Mouse (Mus musculus) ES-Bruce4 (cell line): ENCODE measurements around the gene Ablim2. TPM values are rescaled to one million over a fixed set of nuclear protein-coding genes. Genes with fewer than 3 reads are reported as not detected.

Experiments
- H3K27ac ChIP-seq: 2 replicates; pipeline ENCODE4 v1.5.1; 2012; ENCODE audit warnings: low read length, inconsistent platforms; ENCODE audit not compliant: insufficient read depth
- H3K27me3 ChIP-seq: 2 replicates; pipeline ENCODE4 v1.6.1; 2012; ENCODE audit warnings: mild to moderate bottlenecking, low read length, inconsistent platforms; ENCODE audit not compliant: control insufficient read depth, poor library complexity, insufficient read depth, severe bottlenecking
- H3K36me3 ChIP-seq: 2 replicates; pipeline ENCODE4 v1.6.1; 2012; ENCODE audit warnings: inconsistent platforms, mild to moderate bottlenecking, low read length, moderate library complexity; ENCODE audit not compliant: control insufficient read depth, poor library complexity, insufficient read depth, severe bottlenecking
- H3K4me1 ChIP-seq: one replicate; pipeline ENCODE4 v1.8.1; 2011; ENCODE audit warnings: low read length; ENCODE audit not compliant: control insufficient read depth, insufficient read depth
- H3K4me3 ChIP-seq: 2 replicates; pipeline ENCODE4 v1.5.1; 2011; ENCODE audit warnings: low read depth, mild to moderate bottlenecking, low read length
- H3K9ac ChIP-seq: 2 replicates; pipeline ENCODE4 v1.6.1; 2012; ENCODE audit warnings: low read depth, mild to moderate bottlenecking, inconsistent platforms; ENCODE audit not compliant: poor library complexity, severe bottlenecking
- H3K9me3 ChIP-seq: replicated peaks from 2 replicates; pipeline ENCODE4 v1.6.1; 2012; ENCODE audit warnings: mild to moderate bottlenecking, low read length, inconsistent platforms; ENCODE audit not compliant: control insufficient read depth, poor library complexity, insufficient read depth, severe bottlenecking
- CTCF ChIP-seq: IDR thresholded peaks from one replicate; pipeline ENCODE4 v1.8.1; 2011; ENCODE audit warnings: low read depth, low read length
- EP300 ChIP-seq: IDR thresholded peaks from 2 replicates; pipeline ENCODE4 v1.6.1; 2011; ENCODE audit warnings: low read depth, low read length; ENCODE audit not compliant: insufficient read depth
- POLR2A ChIP-seq: IDR thresholded peaks from one replicate; pipeline ENCODE4 v1.8.1; 2011; ENCODE audit warnings: low read length; ENCODE audit not compliant: insufficient read depth
- polyA plus RNA-seq: library from polyadenylated mRNA; stranded (reverse); fragments of >200 nt; gene quantifications from 2 replicates; pipeline ENCODE4 v1.2.4, GENCODE M21; 2011; ENCODE audit warnings: low read depth; ENCODE audit not compliant: missing spikeins, insufficient read depth, insufficient read length

Ablim2 gene
- polyA plus RNA-seq, 1 experiment: 6.1 TPM

DNA sequence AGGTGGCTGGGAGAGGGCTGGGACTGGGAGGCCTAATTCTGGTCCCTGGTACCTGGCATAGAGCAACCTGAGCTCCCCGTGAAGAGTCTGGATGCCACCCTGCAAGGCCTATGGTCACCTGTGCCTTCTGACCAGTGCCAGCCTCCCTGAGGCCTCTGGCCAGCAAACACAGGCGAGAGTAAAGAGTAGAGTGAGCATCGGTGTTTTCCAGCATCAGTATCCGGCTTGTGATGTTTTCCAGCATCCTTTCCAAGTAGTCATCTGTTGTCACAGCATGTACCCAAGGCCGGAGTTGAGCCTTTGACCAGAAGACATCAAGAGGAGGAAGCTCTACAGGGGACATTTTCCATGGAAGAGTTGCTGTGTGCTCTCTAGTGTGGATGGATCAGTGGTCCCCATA, 45.7 kb downstream of the Ablim2 start:
- H3K36me3 ChIP-seq: no peaks in the 10 kb centered on the region
- H3K27me3 ChIP-seq: no peaks in the 10 kb centered on the region
- no peak overlapping the region for H3K27ac ChIP-seq
- no peak overlapping the region for H3K9ac ChIP-seq
- no peaks in the 10 kb centered on the region for H3K4me1 ChIP-seq
- TF ChIP-seq CTCF: no peak
- H3K9me3 ChIP-seq: no peaks in the 10 kb centered on the region
- H3K4me3 ChIP-seq: no peak overlapping the region

GRCm38 (mm10) chr5:35804685-35805084, 47.0 kb downstream of the Ablim2 start:
- Histone ChIP-seq H3K36me3 (no peaks in the 10 kb centered on the region), H3K27ac (no peak overlapping the region), H3K9me3 (no peaks in the 10 kb centered on the region), H3K4me1 (no peaks in the 10 kb centered on the region), H3K4me3 (no peak overlapping the region), H3K9ac (no peak overlapping the region), H3K27me3 (no peaks in the 10 kb centered on the region)
- TF ChIP-seq EP300 (no peak), CTCF (no peak), POLR2A (no peak)

- Histone ChIP-seq H3K4me1 (no peaks in the 10 kb centered on the region), H3K9ac (no peak overlapping the region), H3K27me3 (no peaks in the 10 kb centered on the region), H3K36me3 (no peaks in the 10 kb centered on the region), H3K9me3 (no peaks in the 10 kb centered on the region), H3K27ac (no peak overlapping the region), H3K4me3 (no peak overlapping the region)
- no peak for TF ChIP-seq CTCF
- TF ChIP-seq EP300: no peak
- no peak for TF ChIP-seq POLR2A
These were observed 47.5 kb downstream of the Ablim2 start for GRCm38 (mm10) chr5:35805209-35805608.

GRCm38 (mm10) chr5:35807018-35807417, 49.3 kb downstream of the Ablim2 start:
- H3K4me1 ChIP-seq: no peaks in the 10 kb centered on the region
- H3K9me3 ChIP-seq: no peaks in the 10 kb centered on the region
- no peaks in the 10 kb centered on the region for H3K27me3 ChIP-seq
- no peak overlapping the region for H3K27ac ChIP-seq
- no peak overlapping the region for H3K9ac ChIP-seq
- TF ChIP-seq CTCF (no peak), POLR2A (no peak), EP300 (no peak)
- H3K36me3 ChIP-seq: no peaks in the 10 kb centered on the region
- H3K4me3 ChIP-seq: no peak overlapping the region

DNA sequence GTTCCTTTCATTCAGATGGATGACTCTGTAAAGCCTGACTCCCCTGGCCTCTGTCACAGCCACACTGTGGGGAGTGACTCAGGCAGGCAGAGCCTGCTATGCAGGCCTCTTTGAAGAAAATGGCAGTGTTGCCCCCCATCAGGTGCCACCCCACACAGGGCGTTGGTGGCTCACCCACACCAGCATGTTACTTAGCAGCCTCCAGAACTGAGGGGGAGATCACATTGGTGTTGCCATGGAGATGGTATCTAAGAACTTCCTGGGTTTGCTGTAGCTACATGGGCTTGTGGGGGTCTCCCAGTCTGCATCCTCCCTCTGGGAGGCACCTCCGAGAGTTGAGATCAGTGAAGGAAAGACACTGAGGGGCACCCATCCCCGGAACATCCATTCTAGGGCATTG, 52.8 kb downstream of the Ablim2 start:
- H3K36me3 ChIP-seq: no peaks in the 10 kb centered on the region
- H3K9ac ChIP-seq: no peak overlapping the region
- H3K27me3 ChIP-seq: no peaks in the 10 kb centered on the region
- H3K9me3 ChIP-seq: no peaks in the 10 kb centered on the region
- no peak overlapping the region for H3K4me3 ChIP-seq
- no peak for TF ChIP-seq CTCF
- no peak overlapping the region for H3K27ac ChIP-seq
- no peaks in the 10 kb centered on the region for H3K4me1 ChIP-seq

DNA sequence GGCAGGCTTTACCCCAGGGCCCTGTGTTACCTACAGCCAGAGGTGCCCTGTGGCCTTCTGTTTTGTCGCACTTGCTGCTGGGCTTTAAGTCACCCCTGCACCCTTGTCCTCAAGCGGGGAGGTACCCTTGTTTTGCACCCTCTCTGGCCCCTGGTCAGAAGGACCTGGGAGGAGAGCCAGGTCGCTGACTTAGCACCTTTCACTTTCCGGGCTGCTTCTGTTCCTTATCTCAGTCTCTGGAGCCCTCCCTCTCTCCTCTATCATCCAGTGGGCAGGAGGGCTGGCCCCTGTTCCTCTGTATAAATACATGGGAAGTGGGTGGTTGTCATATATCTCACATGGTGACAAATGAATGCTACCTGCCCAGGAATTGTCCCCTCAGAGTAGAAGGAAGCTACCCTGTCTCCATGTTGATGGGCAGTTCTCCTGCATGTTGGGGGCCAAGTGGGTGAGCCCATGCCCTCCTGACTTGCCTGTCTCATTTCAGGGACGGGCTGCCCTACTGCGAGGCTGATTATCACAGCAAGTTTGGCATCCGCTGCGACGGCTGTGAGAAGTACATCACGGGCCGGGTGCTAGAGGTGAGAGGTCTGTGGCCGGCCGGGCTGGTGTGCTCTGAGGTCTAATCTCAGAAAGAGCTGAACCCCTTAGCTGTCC, 54.1 kb downstream of the Ablim2 start:
- H3K36me3 ChIP-seq: no peaks in the 10 kb centered on the region
- no peaks in the 10 kb centered on the region for H3K4me1 ChIP-seq
- H3K4me3 ChIP-seq: no peak overlapping the region
- no peak for TF ChIP-seq EP300
- no peak for TF ChIP-seq CTCF
- no peak for TF ChIP-seq POLR2A
- H3K27ac ChIP-seq: no peak overlapping the region
- H3K27me3 ChIP-seq: no peaks in the 10 kb centered on the region
- no peaks in the 10 kb centered on the region for H3K9me3 ChIP-seq
- H3K9ac ChIP-seq: no peak overlapping the region

GRCm38 (mm10) chr5:35814334-35814941, 56.8 kb downstream of the Ablim2 start:
- Histone ChIP-seq H3K9me3 (no peaks in the 10 kb centered on the region), H3K36me3 (no peaks in the 10 kb centered on the region), H3K9ac (no peak overlapping the region), H3K27ac (no peak overlapping the region), H3K4me1 (no peaks in the 10 kb centered on the region), H3K4me3 (no peak overlapping the region), H3K27me3 (no peaks in the 10 kb centered on the region)
- TF ChIP-seq POLR2A (no peak), EP300 (no peak), CTCF (no peak)
